Mouse (Mus musculus) gastrocnemius, postnatal 25 days (tissue): ENCODE measurements around the gene Patz1. TPM values are rescaled to one million over a fixed set of nuclear protein-coding genes. Genes with fewer than 3 reads are reported as not detected.

Experiments
- DNase-seq: peaks from one replicate; pipeline ENCODE4 v3.0.0; 2022
- total RNA-seq, 2 experiments: library from RNA; stranded (reverse); gene quantifications; 1 replicate in 1 of 2; 2 replicates in 1 of 2; pipeline ENCODE4 v1.2.3; 2021

Patz1 gene
- total RNA-seq, 2 experiments from 2014 or later, result 9.2 to 9.6 TPM

- DNase-seq, result peak; percentile 45
Measured at GRCm38 (mm10) chr11:3292062-3292421, 3.4 kb downstream of the Patz1 start.

DNA sequence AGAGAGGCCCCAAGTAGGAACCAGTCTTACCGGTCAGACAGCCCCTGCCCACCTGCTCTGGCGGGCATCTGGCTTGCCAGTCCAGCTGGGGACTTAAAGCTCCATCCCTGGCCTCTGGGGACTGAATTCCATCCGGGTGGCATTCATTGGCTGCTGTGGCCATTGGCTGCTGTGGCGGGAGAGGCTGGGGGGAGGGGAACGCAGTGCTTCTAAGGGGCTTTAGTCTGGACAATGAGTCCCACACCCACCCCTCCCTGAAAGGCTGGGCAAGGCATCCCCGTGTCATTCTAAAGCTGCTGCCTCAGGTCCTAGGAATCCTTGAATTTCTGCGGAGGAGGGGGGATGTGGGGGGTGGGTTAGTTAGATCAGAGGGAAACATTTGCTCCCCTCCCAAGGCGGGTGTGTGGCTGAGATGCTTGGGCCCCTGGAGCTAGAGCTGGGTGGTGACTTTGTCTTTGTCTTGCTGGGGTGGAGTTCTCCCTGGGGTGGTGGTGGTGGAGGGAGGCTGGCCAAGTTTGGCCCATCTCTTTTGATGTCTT lies 4.1 kb downstream of the Patz1 start:
- no peak for DNase-seq

GRCm38 (mm10) chr11:3293361-3293760 lies 4.7 kb downstream of the Patz1 start:
- no peak for DNase-seq

GRCm38 (mm10) chr11:3294641-3295040 lies 6.0 kb downstream of the Patz1 start:
- no peak for DNase-seq

GRCm38 (mm10) chr11:3296056-3296455 lies 7.4 kb downstream of the Patz1 start:
- no peak for DNase-seq

DNA sequence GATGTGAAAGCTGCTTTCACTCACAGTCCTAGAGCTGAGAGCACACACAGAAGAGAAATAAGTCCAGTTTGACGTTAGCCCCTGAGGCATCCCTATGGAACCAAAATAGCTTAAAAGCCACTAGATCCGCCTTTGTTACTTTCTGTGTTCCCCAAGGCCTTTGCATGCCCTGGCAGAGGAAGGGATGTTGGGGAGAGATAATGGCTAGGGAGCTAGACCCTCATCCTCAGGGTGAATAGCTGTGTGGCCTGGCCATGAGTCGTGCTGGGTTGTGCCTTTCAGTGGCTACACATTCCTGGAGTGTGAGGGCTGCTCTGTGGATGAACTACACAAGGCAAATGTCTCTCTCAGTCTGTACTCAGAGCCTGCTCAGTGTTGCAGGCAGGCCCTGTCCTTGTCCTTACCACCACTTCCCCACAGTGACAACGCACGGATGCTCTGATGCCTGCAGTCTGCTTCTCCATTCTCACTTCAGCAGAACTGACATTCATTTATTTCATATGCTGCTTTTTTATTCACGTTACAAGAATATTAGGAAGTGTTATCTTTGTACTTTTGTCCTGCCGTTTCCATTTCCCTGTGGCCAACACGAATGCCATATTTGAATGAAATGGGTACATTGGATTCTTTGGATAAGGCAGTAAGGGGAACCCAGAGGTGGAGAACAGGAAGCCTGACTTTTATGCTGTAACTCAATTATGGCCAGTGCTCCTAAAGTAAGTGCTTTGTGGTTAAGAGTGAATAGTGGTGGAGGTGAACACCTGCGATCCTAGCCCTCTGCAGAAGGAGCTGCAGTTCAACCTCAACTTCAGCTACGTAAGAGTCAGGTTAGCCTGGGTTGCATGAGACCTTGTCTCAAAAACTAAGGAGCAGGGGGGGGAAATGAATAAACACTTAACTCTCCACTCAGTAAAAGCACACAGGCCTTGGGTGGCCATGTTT lies 9.5 kb downstream of the Patz1 start:
- DNase-seq, result no peak

- DNase-seq, result no peak
Measured at GRCm38 (mm10) chr11:3298813-3299185, 10.1 kb downstream of the Patz1 start.

- DNase-seq, result no peak
Measured at GRCm38 (mm10) chr11:3301075-3301474, 12.4 kb downstream of the Patz1 start.

DNA sequence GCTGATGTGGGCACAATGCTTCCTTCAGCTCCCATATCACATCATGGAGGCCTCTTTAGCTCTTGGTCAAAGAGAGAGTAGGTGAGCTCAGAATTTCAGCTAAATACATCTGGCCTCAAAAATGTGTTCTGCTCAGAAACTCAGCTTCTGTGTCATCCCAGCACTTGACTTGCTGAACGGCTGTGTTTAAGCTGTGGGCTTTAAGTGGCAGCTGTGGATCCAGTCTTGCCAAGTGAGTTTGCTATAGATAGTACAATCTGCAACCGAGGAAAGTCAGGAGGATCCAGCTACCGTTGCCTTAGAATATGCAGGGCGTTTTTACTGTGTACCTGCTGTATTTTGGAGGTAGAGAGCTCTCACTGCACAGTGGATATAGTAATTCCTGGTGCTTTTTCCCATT lies 13.7 kb downstream of the Patz1 start:
- DNase-seq, result no peak

DNA sequence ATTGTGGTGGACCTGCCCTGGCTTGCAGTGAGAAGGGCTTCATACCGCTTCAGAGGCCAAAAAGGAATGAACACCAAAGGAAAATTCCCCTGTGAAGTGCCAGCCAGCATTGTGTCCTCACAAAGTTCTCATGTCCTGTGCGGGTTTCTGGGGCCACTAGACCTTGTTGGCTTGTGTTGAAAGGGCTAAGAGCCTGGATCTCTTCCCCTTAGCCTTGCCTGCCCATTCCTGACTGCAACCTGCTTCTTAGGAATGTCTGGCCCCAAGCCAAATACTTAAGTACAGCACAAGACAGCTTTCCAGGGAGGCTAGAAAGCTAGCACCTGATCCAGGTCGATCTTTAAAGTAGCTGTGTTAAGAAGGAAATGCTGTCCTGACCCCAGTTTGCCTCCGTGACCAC lies 14.1 kb downstream of the Patz1 start:
- no peak for DNase-seq

DNA sequence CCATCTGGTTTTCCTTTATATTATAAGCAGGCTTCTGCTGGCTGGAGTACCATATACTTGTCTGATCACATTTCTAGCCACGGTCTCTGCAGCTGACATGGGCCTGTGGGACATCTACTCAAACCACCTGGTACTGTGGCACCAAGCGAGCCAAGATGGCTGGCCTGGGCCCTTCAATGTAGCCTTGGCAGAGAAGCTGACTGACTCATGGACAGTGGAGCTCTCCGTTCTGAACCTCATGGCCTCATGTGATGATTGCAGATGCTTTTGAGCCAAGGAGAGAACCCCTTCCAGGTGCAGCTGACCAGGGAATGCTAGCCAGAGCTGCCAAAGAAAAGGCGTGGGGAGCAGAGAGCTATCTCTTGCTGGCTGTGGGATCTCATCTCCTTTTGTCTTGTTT lies 17.1 kb downstream of the Patz1 start:
- DNase-seq, result peak; percentile 38

GRCm38 (mm10) chr11:3307875-3308274 lies 19.2 kb downstream of the Patz1 start:
- DNase-seq, result no peak

DNA sequence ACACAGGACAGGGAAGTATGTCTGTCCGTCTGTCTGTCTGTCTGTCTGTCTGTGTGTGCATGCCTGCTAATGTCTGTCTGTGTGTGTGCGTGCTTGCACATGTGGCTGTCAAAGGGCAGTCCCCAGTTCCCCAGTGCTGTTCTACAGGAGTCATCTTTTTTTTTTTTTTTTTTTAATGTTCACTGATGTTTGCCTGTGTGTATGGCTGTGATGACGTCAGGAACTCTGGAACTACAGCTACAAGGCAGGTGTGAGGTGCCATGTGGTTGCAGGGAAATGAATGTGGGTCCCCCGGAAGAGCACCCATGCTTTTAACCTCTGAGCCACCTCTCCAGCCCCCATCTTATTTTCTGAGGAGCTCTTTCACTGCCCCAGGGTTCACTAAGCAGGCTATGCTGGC lies 21.2 kb downstream of the Patz1 start:
- DNase-seq, result no peak

DNA sequence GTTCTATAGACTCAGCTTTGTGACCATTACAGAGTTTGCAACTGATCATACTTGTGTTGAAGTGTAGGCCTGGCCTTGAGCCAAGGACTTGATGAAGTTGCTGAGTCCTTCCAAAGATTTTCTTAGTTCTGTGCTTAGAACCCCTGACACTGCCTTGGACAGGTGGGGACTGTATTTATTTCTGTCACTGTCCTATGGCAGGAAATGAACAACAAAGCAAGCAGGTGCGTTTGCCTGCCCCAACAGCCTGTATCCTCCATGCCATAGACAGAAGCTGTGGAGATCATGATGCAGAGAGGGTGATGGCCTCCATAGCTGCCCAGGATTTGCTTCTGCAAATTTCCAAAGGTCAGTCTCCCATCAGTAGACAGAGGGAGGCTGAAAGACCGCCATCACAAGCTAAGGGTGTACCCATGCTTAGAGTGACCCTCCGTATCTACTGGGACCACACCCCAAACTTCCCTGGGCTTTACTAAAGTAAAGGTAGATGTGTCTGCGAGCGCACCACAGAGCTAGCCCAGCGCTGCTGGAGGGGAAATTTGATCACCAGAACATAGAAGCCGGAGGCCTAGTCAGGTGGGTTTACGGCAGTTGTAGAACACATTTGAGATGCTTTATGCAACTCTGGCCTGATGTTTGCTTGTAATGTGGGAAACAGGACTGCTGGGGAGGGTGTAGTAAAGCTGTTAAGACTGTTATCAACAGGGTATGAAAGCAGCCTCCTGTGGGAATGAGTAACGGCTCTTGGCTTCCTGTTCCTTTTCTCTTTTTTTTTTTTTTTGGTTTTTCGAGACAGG lies 22.3 kb downstream of the Patz1 start:
- no peak for DNase-seq

DNA sequence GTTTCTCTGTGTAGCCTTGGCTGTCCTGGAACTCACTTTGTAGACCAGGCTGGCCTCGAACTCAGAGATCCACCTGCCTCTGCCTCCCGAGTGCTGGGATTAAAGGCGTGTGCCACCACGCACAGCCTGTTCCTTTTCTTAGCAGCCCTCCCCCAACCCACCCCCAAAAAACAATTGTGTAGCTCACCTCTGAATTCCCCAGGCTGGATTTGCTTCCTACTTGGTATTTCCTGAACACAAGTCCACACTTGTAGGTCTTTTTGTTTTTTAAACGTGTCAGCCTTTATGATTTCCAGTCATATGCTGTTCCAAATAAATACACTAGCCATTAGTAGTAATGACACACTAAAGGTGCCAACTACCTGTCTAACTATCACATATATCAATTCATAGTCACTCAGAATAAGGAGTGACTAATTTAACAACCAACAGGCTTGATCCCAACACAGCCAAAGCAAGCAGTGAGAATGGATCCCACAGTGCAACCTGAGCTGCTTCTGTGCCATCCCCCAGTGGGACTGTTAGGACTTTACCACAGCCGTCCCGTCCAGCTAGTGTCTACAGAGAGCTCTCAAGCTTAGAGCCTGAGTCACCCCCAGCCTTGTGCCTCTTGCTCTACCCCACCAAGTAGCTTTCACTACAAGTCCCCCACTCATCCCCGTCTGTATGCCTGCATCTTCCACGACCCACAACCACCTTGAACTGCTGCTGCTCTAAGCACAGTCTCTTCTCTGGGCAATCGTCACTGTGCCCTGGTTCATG lies 23.1 kb downstream of the Patz1 start:
- DNase-seq, result no peak

GRCm38 (mm10) chr11:3313294-3313693 lies 24.6 kb downstream of the Patz1 start:
- DNase-seq, result no peak

DNA sequence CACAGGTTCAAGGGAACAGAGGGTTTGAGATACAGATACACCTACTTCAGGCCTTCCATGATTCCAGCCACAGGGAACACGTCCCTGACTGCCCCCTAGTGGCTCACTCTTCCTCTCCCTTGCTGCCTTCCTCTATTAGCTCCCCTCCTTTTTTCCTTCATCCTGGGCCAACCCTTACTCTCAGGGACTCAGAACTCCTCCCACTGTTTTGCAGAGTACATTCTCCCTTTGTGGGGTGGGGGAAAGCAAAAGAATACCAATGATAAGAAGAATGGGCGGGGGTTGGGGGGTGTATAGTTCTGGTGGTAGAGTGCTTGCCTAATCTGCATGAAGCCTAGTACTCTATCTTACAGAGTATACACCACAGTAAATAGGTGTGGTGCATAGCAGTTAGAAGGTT lies 25.5 kb downstream of the Patz1 start:
- no peak for DNase-seq

DNA sequence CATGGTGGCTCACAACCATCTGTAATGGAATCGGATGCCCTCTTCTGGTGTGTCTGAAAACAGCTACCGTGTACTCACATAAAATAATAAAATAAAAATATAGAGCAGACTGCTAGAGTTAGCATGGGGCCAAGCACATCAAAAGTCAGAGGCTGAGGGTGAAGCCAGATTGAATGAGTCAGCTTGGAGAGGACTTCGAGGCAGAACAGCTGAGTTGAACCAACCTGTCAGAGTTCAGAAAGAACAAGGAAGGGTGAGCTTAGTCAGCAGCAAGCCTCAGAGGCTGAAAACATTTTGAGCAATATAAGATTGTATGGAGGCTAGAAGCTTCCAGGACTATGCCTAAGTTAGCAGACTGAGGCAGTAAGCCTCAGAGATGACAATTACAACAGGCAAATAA lies 29.6 kb downstream of the Patz1 start:
- DNase-seq, result no peak

DNA sequence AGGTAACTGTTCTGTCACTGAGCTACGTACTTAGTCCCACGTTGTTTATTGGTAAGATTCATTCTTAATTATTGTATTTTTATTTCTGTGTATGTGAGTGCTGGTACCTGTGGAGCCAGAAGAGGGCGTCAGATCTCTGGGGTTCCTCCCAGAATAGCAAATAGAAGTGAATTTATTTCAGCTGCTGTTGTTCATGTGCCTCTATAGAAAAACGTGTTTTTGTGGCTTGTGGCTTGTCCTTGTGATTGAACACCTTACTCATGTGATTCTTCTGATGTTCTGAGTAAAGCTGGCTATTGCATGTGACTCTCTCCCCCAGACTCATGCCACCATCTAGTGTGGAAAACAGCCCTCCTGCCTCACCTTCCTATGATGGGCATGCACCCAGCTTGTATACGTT lies 39.6 kb downstream of the Patz1 start:
- DNase-seq, result no peak

GRCm38 (mm10) chr11:3328806-3329775 lies 40.4 kb downstream of the Patz1 start:
- DNase-seq, result no peak

DNA sequence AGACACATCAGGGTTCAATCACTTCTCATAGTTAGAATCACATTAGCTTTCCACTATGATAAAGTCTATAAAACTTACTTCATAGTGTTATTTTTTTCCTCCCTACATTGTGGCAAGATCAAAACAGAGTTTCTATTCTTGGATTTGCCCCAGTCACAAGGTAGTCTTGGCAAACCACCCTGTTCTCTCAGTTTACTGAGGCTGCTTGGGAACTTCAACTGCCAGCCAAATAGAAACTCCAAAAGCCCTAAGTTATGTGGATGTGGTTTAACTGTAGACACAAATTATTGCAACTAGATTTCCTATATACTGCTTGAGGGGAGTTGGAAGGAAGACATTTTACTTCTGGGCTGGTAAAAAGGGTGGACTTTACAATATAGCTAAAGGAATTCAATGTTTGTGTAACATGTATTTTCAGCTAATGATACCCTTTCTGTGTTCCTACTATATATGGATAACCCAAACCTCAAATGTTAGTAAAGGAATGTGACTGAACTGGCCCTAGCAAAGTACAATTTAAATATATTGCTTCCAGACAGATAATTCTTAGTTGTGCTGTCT lies 41.3 kb downstream of the Patz1 start, which contains the start of gene Pik3ip1:
TSS of gene Pik3ip1 (plus strand) at position 511 of the 561 bp plus-strand sequence.
- no peak for DNase-seq
